Mouse (Mus musculus) megakaryocyte, embryonic 14.5 days (primary cell): Measurements from ENCODE around the gene Cmtm3.

ENCODE experiments used
- FLI1 ChIP-seq: IDR thresholded peaks from 2 replicates; pipeline ENCODE4 v1.6.1; 2012; ENCODE audit warnings: low read length, inconsistent platforms, mixed read lengths
- GATA1 ChIP-seq: IDR thresholded peaks from 3 replicates; pipeline ENCODE4 v1.6.1; 2012; ENCODE audit warnings: mixed read lengths, low read length, inconsistent platforms, borderline replicate concordance

- TF ChIP-seq GATA1, result no peak
- TF ChIP-seq FLI1, result no peak
These were observed 5.4 kb upstream of the Cmtm3 start for GRCm38 (mm10) chr8:104333786-104334185.
